Mouse (Mus musculus): ENCODE measurements at regions not wholly inside any gene's neighbourhood (a gene's known extent, or its start where the extent isn't known, plus 50 kb on each side); places are given as distances from the start of the nearest gene placed in this dataset.

- no peak for TF ChIP-seq CTCF (IDR thresholded peaks at IDR 0.05; ENCODE audit: control insufficient read depth, insufficient read depth, insufficient replicate concordance, low read depth, low read length)
- no peak for TF ChIP-seq POLR2A (IDR thresholded peaks at IDR 0.05; ENCODE audit: control insufficient read depth, low read depth, low read length)
Observed at GRCm38 (mm10) chr7:130028945-130029344, 437.3 kb downstream of the Wdr11 start.
